Mouse (Mus musculus) MEL (cell line): ENCODE measurements around the gene Crb1. TPM values are rescaled to one million over a fixed set of nuclear protein-coding genes. Genes with fewer than 3 reads are reported as not detected.

Experiments used
- DNase-seq: peaks from one replicate; pipeline ENCODE4 v3.0.0; 2011; ENCODE audit warnings: low read depth, low spot score
- H3K27ac ChIP-seq: 2 replicates; pipeline ENCODE4 v1.5.1; 2012; ENCODE audit warnings: low read depth, mild to moderate bottlenecking, control low read depth, low read length, moderate library complexity; ENCODE audit not compliant: control insufficient read depth
- H3K27me3 ChIP-seq, 2 experiments: fragments of 150-350 bp in 1 of 2; sonication (generic) in 1 of 2; 2 replicates each; pipeline ENCODE4 v1.6.1; 2012; ENCODE audit warnings: low read length in 2 of 2, mild to moderate bottlenecking in 2 of 2, improper control_type of control experiment in 1 of 2, moderate library complexity in 1 of 2; ENCODE audit not compliant: insufficient read depth in 2 of 2, control insufficient read depth in 1 of 2
- H3K36me3 ChIP-seq, 2 experiments: 2 replicates each; pipeline ENCODE4 v1.6.1; 2012 to 2014; ENCODE audit warnings: low read length in 2 of 2, improper control_type of control experiment in 1 of 2, inconsistent platforms in 1 of 2, mild to moderate bottlenecking in 1 of 2; ENCODE audit not compliant: insufficient read depth in 2 of 2, control insufficient read depth in 1 of 2
- H3K4me1 ChIP-seq, 2 experiments: fragments of 150-350 bp in 1 of 2; sonication (generic) in 1 of 2; 2 replicates each; pipeline ENCODE4 v1.6.1; 2012; ENCODE audit warnings: low read length in 2 of 2, improper control_type of control experiment in 1 of 2, mild to moderate bottlenecking in 1 of 2; ENCODE audit not compliant: insufficient read depth in 2 of 2, control insufficient read depth in 1 of 2
- H3K4me3 ChIP-seq, 2 experiments: fragments of 150-350 bp in 1 of 2; sonication (generic) in 1 of 2; 2 replicates each; pipeline ENCODE4 v1.5.1; 2012; ENCODE audit warnings: low read depth in 2 of 2, low read length in 2 of 2, mild to moderate bottlenecking in 2 of 2, moderate library complexity in 2 of 2, control low read depth in 1 of 2, improper control_type of control experiment in 1 of 2; ENCODE audit not compliant: control insufficient read depth in 1 of 2, insufficient read depth in 1 of 2
- H3K79me2 ChIP-seq: 2 replicates; pipeline ENCODE4 v1.6.1; 2012; ENCODE audit warnings: mild to moderate bottlenecking, low read length, moderate library complexity; ENCODE audit not compliant: control insufficient read depth, poor library complexity, insufficient read depth
- H3K9ac ChIP-seq: 2 replicates; pipeline ENCODE4 v1.6.1; 2012; ENCODE audit warnings: low read depth, mild to moderate bottlenecking, control low read depth, low read length, moderate library complexity; ENCODE audit not compliant: control insufficient read depth, poor library complexity, severe bottlenecking
- H3K9me3 ChIP-seq: fragments of 150-350 bp; sonication (generic); replicated peaks from 2 replicates; pipeline ENCODE4 v1.6.1; 2012; ENCODE audit warnings: mild to moderate bottlenecking, low read length, improper control_type of control experiment, moderate library complexity; ENCODE audit not compliant: insufficient read depth
- BHLHE40 ChIP-seq: IDR thresholded peaks from 2 replicates; pipeline ENCODE4 v1.6.1; 2012; ENCODE audit warnings: low read depth, mild to moderate bottlenecking, inconsistent platforms, low read length, improper control_type of control experiment, borderline replicate concordance
- CHD1 ChIP-seq: IDR thresholded peaks from 2 replicates; pipeline ENCODE4 v1.6.1; 2012; ENCODE audit warnings: low read depth, mild to moderate bottlenecking, inconsistent platforms, low read length, improper control_type of control experiment
- ELF1 ChIP-seq: IDR thresholded peaks from 2 replicates; pipeline ENCODE4 v1.6.1; 2014; ENCODE audit warnings: low read depth, mild to moderate bottlenecking, inconsistent platforms, low read length, improper control_type of control experiment, moderate library complexity
- ETS1 ChIP-seq: IDR thresholded peaks from 2 replicates; pipeline ENCODE4 v1.6.1; 2012; ENCODE audit warnings: low read depth, mild to moderate bottlenecking, inconsistent platforms, low read length, improper control_type of control experiment, moderate library complexity
- GABPA ChIP-seq: IDR thresholded peaks from 2 replicates; pipeline ENCODE4 v1.6.1; 2012; ENCODE audit warnings: low read depth, mild to moderate bottlenecking, inconsistent platforms, low read length, improper control_type of control experiment, moderate library complexity
- GATA1 ChIP-seq: IDR thresholded peaks from 2 replicates; pipeline ENCODE4 v1.6.1; 2011; ENCODE audit warnings: low read depth, low read length, improper control_type of control experiment
- JUND ChIP-seq: IDR thresholded peaks from 2 replicates; pipeline ENCODE4 v1.6.1; 2011; ENCODE audit warnings: low read depth, mild to moderate bottlenecking, improper control_type of control experiment, low read length
- MEF2A ChIP-seq: IDR thresholded peaks from 2 replicates; pipeline ENCODE4 v1.6.1; 2014; ENCODE audit warnings: low read depth, mild to moderate bottlenecking, inconsistent platforms, low read length, improper control_type of control experiment; ENCODE audit not compliant: poor library complexity, insufficient replicate concordance, severe bottlenecking; ENCODE audit errors: extremely low read depth
- MYC ChIP-seq: IDR thresholded peaks from 2 replicates; pipeline ENCODE4 v1.6.1; 2011; ENCODE audit warnings: low read depth, mild to moderate bottlenecking, low read length, improper control_type of control experiment, moderate library complexity
- NRF1 ChIP-seq: IDR thresholded peaks from 2 replicates; pipeline ENCODE4 v1.6.1; 2014; ENCODE audit warnings: low read depth, mild to moderate bottlenecking, inconsistent platforms, low read length, improper control_type of control experiment, moderate library complexity; ENCODE audit not compliant: poor library complexity, insufficient read depth, severe bottlenecking
- RAD21 ChIP-seq: IDR thresholded peaks from 2 replicates; pipeline ENCODE4 v1.6.1; 2011; ENCODE audit warnings: mild to moderate bottlenecking, low read depth, low read length, improper control_type of control experiment
- TBP ChIP-seq: IDR thresholded peaks from 2 replicates; pipeline ENCODE4 v1.8.0; 2011; ENCODE audit warnings: low read depth, low read length, improper control_type of control experiment
- TCF12 ChIP-seq: IDR thresholded peaks from 2 replicates; pipeline ENCODE4 v1.6.1; 2014; ENCODE audit warnings: low read depth, mild to moderate bottlenecking, inconsistent platforms, low read length, improper control_type of control experiment, moderate library complexity
- USF1 ChIP-seq: IDR thresholded peaks from 2 replicates; pipeline ENCODE4 v1.6.1; 2014; ENCODE audit warnings: low read depth, mild to moderate bottlenecking, inconsistent platforms, low read length, improper control_type of control experiment, moderate library complexity
- USF2 ChIP-seq, 2 experiments: IDR thresholded peaks; 2 replicates each; pipeline ENCODE4 v1.6.1; 2011 to 2012; ENCODE audit warnings: improper control_type of control experiment in 2 of 2, low read length in 2 of 2, borderline replicate concordance in 1 of 2, inconsistent platforms in 1 of 2, low read depth in 1 of 2, mild to moderate bottlenecking in 1 of 2; ENCODE audit not compliant: insufficient read depth in 1 of 2
- ZC3H11A ChIP-seq: IDR thresholded peaks from 2 replicates; pipeline ENCODE4 v1.6.1; 2012; ENCODE audit warnings: low read depth, mild to moderate bottlenecking, inconsistent platforms, low read length, improper control_type of control experiment
- ZKSCAN1 ChIP-seq: IDR thresholded peaks from 2 replicates; pipeline ENCODE4 v1.6.1; 2012; ENCODE audit warnings: low read depth, mild to moderate bottlenecking, inconsistent platforms, low read length, improper control_type of control experiment, moderate library complexity
- ZNF384 ChIP-seq: IDR thresholded peaks from 2 replicates; pipeline ENCODE4 v1.6.1; 2012; ENCODE audit warnings: low read depth, mild to moderate bottlenecking, inconsistent platforms, low read length, improper control_type of control experiment
- polyA plus RNA-seq, 2 experiments: library from polyadenylated mRNA; stranded (reverse) in 1 of 2; unstranded in 1 of 2; fragments of >175 nt in 1 of 2; fragments of >200 nt in 1 of 2; gene quantifications; 2 replicates each; pipeline versions ENCODE4 v1.2.1 to v1.2.4; 2012; ENCODE audit warnings: low replicate concordance in 2 of 2, low read depth in 1 of 2; ENCODE audit not compliant: insufficient read length in 2 of 2, insufficient read depth in 1 of 2, missing spikeins in 1 of 2
- total RNA-seq: library from RNA; depleted of rRNA; stranded (reverse); fragments of 300-350 nt; gene quantifications from 2 replicates; pipeline ENCODE4 v1.2.3, GENCODE M21; 2012

The Crb1 gene
- total and polyA plus RNA-seq, 3 experiments, result not detected

- no peaks in the 10 kb centered on the region for H3K27me3 ChIP-seq
- H3K9me3 ChIP-seq, result no peaks in the 10 kb centered on the region
- no peaks in the 10 kb centered on the region for H3K4me1 ChIP-seq
- DNase-seq, result no peak
- no peaks in the 10 kb centered on the region for H3K36me3 ChIP-seq
- no peak overlapping the region for H3K4me3 ChIP-seq
- no peak overlapping the region for H3K9ac ChIP-seq
- no peak overlapping the region for H3K27ac ChIP-seq
- TF ChIP-seq GATA1 (no peak), BHLHE40 (no peak), ETS1 (no peak), USF1 (no peak), RAD21 (no peak), TBP (no peak), ZKSCAN1 (no peak), GABPA (no peak), NRF1 (no peak), ELF1 (no peak), ZC3H11A (no peak), ZNF384 (no peak), USF2 (IDR thresholded peaks at IDR 0.05; ENCODE audit: borderline replicate concordance in 1 of 2, insufficient read depth in 1 of 2, low read depth in 1 of 2, low read length in 2 of 2) (no peak), CHD1 (no peak), MEF2A (no peak), MYC (no peak)
- H3K79me2 ChIP-seq, result no peaks in the 10 kb centered on the region
Observed at GRCm38 (mm10) chr1:139378861-139379620, 2.1 kb upstream of the Crb1 start.

GRCm38 (mm10) chr1:139375900-139376299, 1.0 kb downstream of the Crb1 start:
- no peaks in the 10 kb centered on the region for H3K27me3 ChIP-seq
- DNase-seq, result peak; percentile 7
- H3K27ac ChIP-seq, result no peak overlapping the region
- no peaks in the 10 kb centered on the region for H3K36me3 ChIP-seq
- no peaks in the 10 kb centered on the region for H3K79me2 ChIP-seq
- H3K4me1 ChIP-seq, result no peaks in the 10 kb centered on the region
- TF ChIP-seq TCF12, result no peak
- no peak for TF ChIP-seq GATA1
- no peak for TF ChIP-seq RAD21
- no peak for TF ChIP-seq JUND
- TF ChIP-seq, all 39 proteins: peak for 0
- Histone ChIP-seq H3K9me3 (no peaks in the 10 kb centered on the region), H3K9ac (no peak overlapping the region), H3K4me3 (no peak overlapping the region)
